Mouse (Mus musculus): ENCODE results near the gene Camsap2.

The Camsap2 gene

DNA sequence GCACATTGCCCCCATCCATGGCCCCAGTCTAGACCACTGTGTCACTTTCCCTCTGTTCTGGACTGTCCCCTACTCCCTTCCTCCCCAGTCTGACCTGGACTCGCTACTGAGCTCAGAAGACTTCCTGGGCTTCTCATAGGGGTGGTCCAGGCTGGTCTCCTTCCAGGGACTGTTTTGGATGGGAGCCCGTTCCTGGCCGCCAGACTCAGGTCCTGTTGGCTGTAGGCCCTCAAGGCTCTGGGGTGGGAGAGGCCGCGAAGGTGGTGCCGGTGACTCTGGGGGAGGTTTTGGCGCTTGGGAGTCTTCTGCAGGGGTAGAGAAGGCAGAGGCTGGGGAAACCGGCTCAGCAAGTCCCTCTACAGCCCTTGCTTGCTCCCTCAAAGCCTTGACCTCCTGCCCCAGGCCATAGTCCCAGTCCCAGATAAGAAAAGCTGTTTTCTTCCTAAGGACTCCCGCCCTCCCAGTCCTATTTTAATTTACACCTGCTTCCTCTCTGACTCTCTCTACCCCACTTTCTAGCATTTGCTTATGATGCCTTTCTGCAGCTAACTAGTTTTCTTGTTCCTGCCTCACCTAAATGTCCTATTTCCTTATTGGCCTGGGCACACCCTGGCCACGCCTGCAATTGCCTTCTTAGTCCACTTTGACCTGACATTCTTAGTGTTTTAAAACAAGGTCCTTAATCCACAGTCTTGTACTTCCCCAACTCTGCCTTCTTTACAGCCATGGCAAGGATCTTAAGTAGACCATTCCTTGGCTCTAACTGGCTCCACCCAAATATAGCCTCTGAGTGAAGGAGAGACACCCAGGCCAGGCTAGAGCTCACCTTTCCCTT, 125.7 kb downstream of the Camsap2 start:
- DNase-seq, result no peak
